Mouse (Mus musculus) kidney, postnatal 0 days (tissue): Measurements from ENCODE around the gene Acan. TPM values are rescaled to one million over a fixed set of nuclear protein-coding genes. Genes with fewer than 3 reads are reported as not detected.

Experiments
- ATAC-seq: fragments of 200-750 bp; cut with Nextera tagmentation; replicated peaks from 2 replicates; pipeline ENCODE4 v1.8.0; 2017; ENCODE audit warnings: low read depth, moderate number of reproducible peaks, moderate TSS enrichment, moderate library complexity; ENCODE audit not compliant: low FRiP score
- DNase-seq: peaks from one replicate; pipeline ENCODE4 v3.0.0-alpha.2; 2016; ENCODE audit warnings: low spot score
- H3K27ac ChIP-seq: fragments of 300-500 bp; sonication (generic); 2 replicates; pipeline ENCODE4 v1.5.1; 2014; ENCODE audit warnings: mild to moderate bottlenecking
- H3K27me3 ChIP-seq: fragments of 300-500 bp; sonication (generic); 2 replicates; pipeline ENCODE4 v1.6.1; 2014; ENCODE audit warnings: low read length, mixed read lengths; ENCODE audit not compliant: insufficient read depth
- H3K36me3 ChIP-seq: fragments of 300-500 bp; sonication (generic); 2 replicates; pipeline ENCODE4 v1.6.1; 2014; ENCODE audit warnings: low read length, mixed read lengths; ENCODE audit not compliant: insufficient read depth
- H3K4me1 ChIP-seq: fragments of 300-500 bp; sonication (generic); replicated peaks from 2 replicates; pipeline ENCODE4 v1.6.1; 2014; ENCODE audit warnings: antibody characterized with exemption, low read length, mixed read lengths; ENCODE audit not compliant: insufficient read depth
- H3K4me2 ChIP-seq: fragments of 300-500 bp; sonication (generic); 2 replicates; pipeline ENCODE4 v1.6.1; 2014; ENCODE audit warnings: mild to moderate bottlenecking, low read length, moderate library complexity, mixed read lengths
- H3K4me3 ChIP-seq: fragments of 300-500 bp; sonication (generic); replicated peaks from 2 replicates; pipeline ENCODE4 v1.5.1; 2014; ENCODE audit warnings: low read depth, low read length
- H3K9ac ChIP-seq: fragments of 300-500 bp; sonication (generic); 2 replicates; pipeline ENCODE4 v1.6.1; 2014; ENCODE audit warnings: low read depth, low read length
- H3K9me3 ChIP-seq: fragments of 300-500 bp; sonication (generic); replicated peaks from 2 replicates; pipeline ENCODE4 v1.6.1; 2016; ENCODE audit warnings: low read length, inconsistent platforms, mixed read lengths
- CTCF ChIP-seq: IDR thresholded peaks from 2 replicates; pipeline ENCODE4 v1.5.1; 2016; ENCODE audit warnings: antibody characterized with exemption, low read depth, mild to moderate bottlenecking, moderate library complexity
- WGBS: fragments of 180-500 bp; shearing (Covaris S2); extraction: QIAGEN DNeasy Blood & Tissue Kit; methylation state at CpG from one replicate; pipeline ENCODE4 v1.1.7; 2014; 5-methylcytosine and 5-hydroxymethylcytosine counted together
- polyA plus RNA-seq: library from polyadenylated mRNA; unstranded; fragments of >200 nt; fragmentation: Nextera tagmentation; extraction: Ambion mirVana; gene quantifications from 2 replicates; pipeline ENCODE4 v1.2.1, GENCODE M21; 2015

Gene Acan
- polyA plus RNA-seq, 1 experiment from 2014 or later = 0.22 TPM

DNA sequence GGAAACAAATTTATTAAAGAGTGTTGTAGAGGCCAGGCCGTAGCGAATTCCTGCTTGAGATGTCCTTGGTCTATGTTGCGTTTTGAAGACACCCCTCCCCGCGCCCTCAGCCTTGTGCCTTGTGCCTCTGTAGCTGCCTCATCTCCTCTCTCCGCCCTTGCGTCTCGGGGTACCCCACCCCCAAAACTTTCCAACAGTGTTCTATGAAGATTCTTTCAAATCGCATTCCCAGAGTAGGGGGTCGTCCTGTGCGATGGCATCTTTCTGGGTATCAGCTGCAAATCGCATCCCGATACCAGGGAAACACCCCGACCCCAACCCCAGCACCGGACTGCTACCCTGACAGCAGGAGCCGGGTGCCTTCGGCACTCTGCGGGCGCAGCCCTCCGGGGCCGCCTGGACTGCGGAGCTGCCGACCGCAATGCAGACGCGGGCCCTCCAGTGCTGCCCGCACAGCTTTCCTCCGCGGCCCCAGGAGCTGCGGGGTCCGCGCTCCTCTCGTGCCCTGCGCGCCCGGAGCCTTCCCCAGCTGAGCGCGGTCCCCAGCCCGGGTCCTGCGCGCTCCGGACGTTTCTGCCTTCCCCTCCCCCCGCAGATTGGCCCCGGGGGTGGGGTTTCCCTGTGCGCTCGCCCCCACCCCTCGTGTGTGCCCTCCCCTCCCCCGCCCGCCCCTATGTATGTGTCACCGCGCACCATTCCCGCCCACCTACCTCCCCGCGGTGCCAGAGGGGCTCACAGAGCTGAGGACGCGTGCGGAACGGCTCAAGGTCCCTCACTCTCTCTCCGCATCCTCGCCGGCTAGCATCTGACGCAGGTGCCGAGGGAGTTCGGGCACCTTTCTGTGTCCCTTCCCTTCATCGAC lies 531 bp upstream of the Acan start:
- ATAC-seq (no peak), DNase-seq (no peak)
- H3K4me3 ChIP-seq = peak overlapping the region; percentile 33
- no peak for TF ChIP-seq CTCF
- WGBS = 1% methylated on average over 62 of the region's 66 CpGs
- no peak overlapping the region for H3K27ac ChIP-seq
- peaks cover 8% of the 10 kb centered on the region; the same call in 1 of the 2 replicates for H3K4me1 ChIP-seq
- no peak overlapping the region for H3K9ac ChIP-seq
- no peaks in the 10 kb centered on the region for H3K36me3 ChIP-seq
- peaks cover 44% of the 10 kb centered on the region for H3K27me3 ChIP-seq
- no peaks in the 10 kb centered on the region for H3K9me3 ChIP-seq
- H3K4me2 ChIP-seq = peak overlapping the region; percentile 75

DNA sequence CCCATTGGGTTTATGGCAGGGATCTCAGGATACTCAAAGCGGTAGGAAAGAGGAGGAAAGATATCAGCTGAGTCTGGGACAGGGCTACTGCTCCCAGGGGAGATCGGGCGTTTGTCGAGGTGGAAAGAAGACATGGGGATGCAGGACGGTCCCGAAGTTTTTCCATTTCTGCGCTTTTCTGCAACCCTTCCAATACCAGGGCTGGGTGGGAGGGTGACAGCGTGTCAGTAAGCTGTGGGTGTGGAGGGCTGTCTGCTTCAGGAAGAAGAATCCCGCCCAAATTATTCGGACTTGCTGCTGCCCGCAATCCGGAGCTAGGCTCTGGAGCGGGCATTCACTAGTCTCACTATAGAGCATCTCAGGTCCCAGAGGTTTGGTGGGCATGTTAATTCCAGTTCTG lies 828 bp downstream of the Acan start:
- ATAC-seq (no peak), DNase-seq (no peak)
- Histone ChIP-seq H3K4me3 (no peak overlapping the region), H3K9ac (no peak overlapping the region), H3K4me1 (peaks cover 8% of the 10 kb centered on the region; the same call in 1 of the 2 replicates), H3K9me3 (no peaks in the 10 kb centered on the region), H3K27ac (no peak overlapping the region), H3K36me3 (no peaks in the 10 kb centered on the region), H3K4me2 (no peak overlapping the region), H3K27me3 (peaks cover 44% of the 10 kb centered on the region)
- WGBS = 8% methylated on average over 13 of the region's 13 CpGs
- TF ChIP-seq CTCF = no peak

DNA sequence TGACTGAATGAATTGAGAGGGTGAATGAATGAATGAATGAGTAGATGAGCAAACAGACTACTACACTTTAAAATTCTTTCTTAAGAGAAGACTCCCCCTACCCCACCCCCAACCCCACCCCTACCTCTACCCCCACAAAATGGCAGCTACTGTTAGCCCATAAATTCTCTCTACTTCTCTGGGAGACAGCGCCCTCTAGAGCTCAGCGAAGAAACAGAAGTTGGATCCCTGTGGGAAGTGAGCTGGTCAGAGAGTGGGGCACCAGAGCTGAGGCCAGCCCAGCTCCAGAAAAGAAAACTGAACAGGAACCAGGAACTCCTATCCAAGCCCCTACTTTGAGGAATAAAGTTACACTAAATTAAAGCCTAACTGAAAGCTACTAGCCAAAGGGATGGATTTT lies 5.3 kb downstream of the Acan start:
- H3K36me3 ChIP-seq = no peaks in the 10 kb centered on the region
- H3K4me3 ChIP-seq = no peak overlapping the region
- TF ChIP-seq CTCF = peak; percentile 34; the same call in 1 of the 2 replicates
- WGBS = 41% methylated on average over 2 of the region's 2 CpGs
- peaks cover 22% of the 10 kb centered on the region for H3K27me3 ChIP-seq
- ATAC-seq = no peak
- no peak for DNase-seq
- H3K4me1 ChIP-seq = no peaks in the 10 kb centered on the region
- H3K9ac ChIP-seq = no peak overlapping the region
- no peaks in the 10 kb centered on the region for H3K9me3 ChIP-seq
- H3K4me2 ChIP-seq = no peak overlapping the region
- no peak overlapping the region for H3K27ac ChIP-seq

DNA sequence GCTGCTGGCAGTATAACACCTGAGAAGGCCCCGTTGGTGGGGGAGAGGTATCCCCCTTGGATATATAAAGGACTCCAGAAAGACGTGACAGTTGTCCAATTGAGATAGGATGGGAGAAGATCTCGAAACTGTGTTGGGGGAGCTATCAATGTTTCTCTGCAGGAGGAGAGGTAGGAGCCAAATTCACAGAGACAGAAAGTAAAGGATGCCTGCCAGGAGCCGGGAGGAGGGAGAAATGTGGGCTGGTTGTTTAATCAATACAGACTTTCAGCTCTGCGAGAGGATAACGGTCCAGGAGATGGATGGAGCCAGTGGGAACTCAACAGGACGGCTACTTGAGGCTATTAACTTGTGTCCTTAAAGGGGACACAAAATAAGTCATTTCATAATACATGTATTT lies 14.2 kb downstream of the Acan start:
- H3K27me3 ChIP-seq = no peaks in the 10 kb centered on the region
- H3K4me1 ChIP-seq = no peaks in the 10 kb centered on the region
- no peak for TF ChIP-seq CTCF
- DNase-seq (no peak), ATAC-seq (no peak)
- H3K4me2 ChIP-seq = no peak overlapping the region
- no peak overlapping the region for H3K9ac ChIP-seq
- H3K36me3 ChIP-seq = no peaks in the 10 kb centered on the region
- H3K9me3 ChIP-seq = no peaks in the 10 kb centered on the region
- H3K27ac ChIP-seq = no peak overlapping the region
- H3K4me3 ChIP-seq = no peak overlapping the region
- 57% methylated on average over 7 of the region's 7 CpGs for WGBS

DNA sequence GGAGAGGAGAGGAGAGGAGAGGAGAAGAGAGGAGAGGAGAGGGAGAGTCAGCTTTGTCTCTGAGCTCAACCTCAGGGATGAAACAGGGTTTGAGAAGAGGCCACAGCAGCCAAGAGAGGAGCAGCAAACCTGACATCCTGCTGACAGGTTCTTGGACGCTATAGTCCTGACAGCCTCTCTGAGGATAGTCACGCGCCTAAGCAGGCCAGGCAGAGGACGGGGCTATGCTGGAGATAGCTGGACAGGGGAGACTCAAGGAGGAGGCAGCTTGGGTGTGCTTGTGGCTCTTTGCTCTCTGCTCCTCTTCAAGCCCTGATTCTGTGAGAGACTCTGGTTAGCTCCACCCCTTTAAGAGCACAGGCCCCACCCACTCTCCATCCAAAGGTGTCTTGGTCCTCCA lies 14.9 kb downstream of the Acan start:
- ATAC-seq = no peak
- Histone ChIP-seq H3K9ac (no peak overlapping the region), H3K27ac (no peak overlapping the region), H3K27me3 (no peaks in the 10 kb centered on the region), H3K36me3 (no peaks in the 10 kb centered on the region), H3K4me2 (no peak overlapping the region), H3K4me3 (no peak overlapping the region), H3K9me3 (no peaks in the 10 kb centered on the region), H3K4me1 (no peaks in the 10 kb centered on the region)
- no peak for DNase-seq
- 40% methylated on average over 4 of the region's 4 CpGs for WGBS
- no peak for TF ChIP-seq CTCF

DNA sequence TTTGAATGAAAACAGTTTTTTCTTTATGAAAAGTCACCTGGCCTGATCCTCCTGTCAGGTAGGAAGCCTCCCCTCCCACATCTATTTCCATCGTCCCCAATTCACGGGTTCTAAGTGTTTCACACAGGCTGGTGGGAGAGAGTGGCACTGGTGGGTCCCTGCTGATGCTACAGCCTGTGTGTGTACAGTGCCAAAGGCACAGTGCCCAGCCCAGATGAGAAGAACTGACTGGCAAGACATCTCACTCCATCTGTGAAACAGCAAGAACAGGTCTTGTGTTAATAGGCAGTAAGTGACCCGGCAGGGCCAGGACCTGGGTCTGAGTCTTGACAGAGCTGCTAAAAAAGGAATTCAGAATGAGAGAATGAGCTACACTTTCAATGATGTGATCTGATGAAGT lies 25.9 kb downstream of the Acan start:
- no peak for TF ChIP-seq CTCF
- WGBS = 57% methylated on average over 3 of the region's 3 CpGs
- no peaks in the 10 kb centered on the region for H3K36me3 ChIP-seq
- H3K4me3 ChIP-seq = no peak overlapping the region
- no peak overlapping the region for H3K27ac ChIP-seq
- no peaks in the 10 kb centered on the region for H3K9me3 ChIP-seq
- H3K4me1 ChIP-seq = no peaks in the 10 kb centered on the region
- ATAC-seq = no peak
- DNase-seq = no peak
- no peaks in the 10 kb centered on the region for H3K27me3 ChIP-seq
- H3K9ac ChIP-seq = no peak overlapping the region
- no peak overlapping the region for H3K4me2 ChIP-seq
